12 mouse cellular contexts compared by ENCODE assay signal in the genomic region with DNA sequence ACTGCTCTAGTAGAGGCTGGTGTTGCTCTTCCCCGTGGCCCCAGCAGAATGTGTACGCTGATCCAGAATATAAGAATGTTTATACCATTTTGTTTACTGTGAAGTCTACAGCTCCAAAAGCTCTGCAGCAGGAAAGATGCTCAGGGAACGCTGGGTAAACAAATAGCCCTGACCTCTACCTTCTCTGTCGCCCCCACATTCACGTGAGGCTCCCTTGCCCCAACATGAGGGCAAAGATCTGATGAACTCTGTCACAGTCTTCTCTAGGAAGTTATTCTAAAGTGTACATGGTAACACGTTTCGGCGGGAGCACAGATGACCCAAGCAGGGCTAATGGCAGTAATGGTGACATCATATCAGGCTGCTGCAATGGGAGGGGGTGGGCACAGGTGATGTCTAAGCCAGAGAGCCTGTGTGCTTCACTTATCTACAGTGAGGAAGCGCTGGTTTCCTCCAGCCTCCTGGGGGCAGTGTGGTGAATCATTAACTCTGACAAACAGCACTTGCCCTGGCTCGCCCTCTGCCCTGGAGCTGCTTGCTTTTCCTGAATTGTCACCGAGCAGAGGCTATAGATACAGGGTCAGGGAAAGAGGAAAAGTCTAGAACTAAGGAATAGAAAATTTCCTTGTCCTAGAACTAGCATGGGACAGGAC. TPM values are rescaled to one million over a fixed set of nuclear protein-coding genes. Genes with fewer than 3 reads are reported as not detected.
A peak's percentile ranks its signal among the peaks of the same experiment; 100 is the strongest.
DNase-seq lines count a peak whose midpoint lies in the region; ATAC-seq lines count a peak whose summit lies in the region.
"Had no signal": no experiment of that assay in that cellular context is flagged by ENCODE, and none has a peak within 500 bp of the region (broad histone marks: within the 10 kb centered on the region; RNA-seq: fewer than 3 reads in every experiment).

No protein-coding gene starts in this region.

- H3K36me3 ChIP-seq in embryonic facial prominence, embryonic 10.5 days (replicated peaks) = peaks cover 6% of the 10 kb centered on the region; the same call in 1 of the 2 replicates
- peaks cover 12% of the 10 kb centered on the region for H3K36me3 ChIP-seq in midbrain, embryonic 16.5 days (ENCODE audit: control insufficient read depth, insufficient read depth, low read length)
- H3K36me3 ChIP-seq: limb, embryonic 15.5 days had no signal

- H3K4me1 ChIP-seq in embryonic facial prominence, embryonic 10.5 days = peaks cover 49% of the 10 kb centered on the region
- H3K4me1 ChIP-seq in midbrain, embryonic 16.5 days (ENCODE audit: control insufficient read depth, insufficient read depth, low read length) = peaks cover 8% of the 10 kb centered on the region

- peaks cover 17% of the 10 kb centered on the region for H3K27me3 ChIP-seq in embryonic facial prominence, embryonic 10.5 days (replicated peaks; ENCODE audit: low read depth, poor library complexity, severe bottlenecking)
- H3K27me3 ChIP-seq in midbrain, embryonic 16.5 days (ENCODE audit: control insufficient read depth, insufficient read depth, low read depth, low read length) = no peaks in the 10 kb centered on the region

- no peak for ATAC-seq in midbrain, embryonic 16.5 days

- DNase-seq in embryo, embryonic 10 days (ENCODE audit: low spot score) = peak; percentile 61
- DNase-seq in embryo, embryonic 9.5 days (ENCODE audit: extremely low spot score) = no peak
- DNase-seq in 416B (ENCODE audit: low read depth) (peak; percentile 8), liver (peak; percentile 66)
- DNase-seq in embryonic facial prominence, embryonic 10.5 days (ENCODE audit: low spot score) = peak; percentile 24
- no peak for DNase-seq in frontal cortex, postnatal 36 days (ENCODE audit: low spot score in 2 of 2)
- DNase-seq in heart, adult 8-10 months (ENCODE audit: low spot score) = no peak

- no peak overlapping the region for H3K27ac ChIP-seq in embryonic facial prominence, embryonic 10.5 days (replicated peaks)
- H3K27ac ChIP-seq in midbrain, embryonic 16.5 days (ENCODE audit: low read length) = no peak overlapping the region
- H3K27ac ChIP-seq: limb, embryonic 15.5 days had no signal

- no peak overlapping the region for H3K4me2 ChIP-seq in midbrain, embryonic 16.5 days (ENCODE audit: low read length)
- H3K4me2 ChIP-seq: limb, embryonic 15.5 days had no signal

- H3K9ac ChIP-seq in midbrain, embryonic 16.5 days (ENCODE audit: low read depth, low read length) = no peak overlapping the region
- H3K9ac ChIP-seq: limb, embryonic 15.5 days had no signal

- no peaks in the 10 kb centered on the region for H3K9me3 ChIP-seq in embryonic facial prominence, embryonic 10.5 days
- H3K9me3 ChIP-seq in midbrain, embryonic 16.5 days (replicated peaks; ENCODE audit: control insufficient read depth, low read length, poor library complexity, severe bottlenecking) = no peaks in the 10 kb centered on the region
- H3K9me3 ChIP-seq: limb, embryonic 15.5 days had no signal

- 56% methylated on average over 11 of the region's 11 CpGs for WGBS in embryonic facial prominence, embryonic 10.5 days
- 72% methylated on average over 11 of the region's 11 CpGs for WGBS in midbrain, embryonic 16.5 days

- no peak overlapping the region for H3K4me3 ChIP-seq in embryonic facial prominence, embryonic 10.5 days
- no peak overlapping the region for H3K4me3 ChIP-seq in midbrain, embryonic 16.5 days (ENCODE audit: low read depth, low read length)
- H3K4me3 ChIP-seq: limb, embryonic 15.5 days had no signal

RNA-seq across cellular contexts. Expression of a gene that starts 44.4 kb away (rescaled TPM):
- polyA plus RNA-seq in embryonic facial prominence, embryonic 10.5 days (2016; fragmentation: Nextera tagmentation; extraction: Ambion mirVana) = not detected in 2 replicates
- polyA plus RNA-seq in midbrain, embryonic 16.5 days (2015; fragmentation: Nextera tagmentation; extraction: Ambion mirVana) = not detected in 2 replicates
- total RNA-seq in heart, adult 8-10 months (2022) = not detected
- total RNA-seq: neutrophil, adult 5-6 weeks had no signal
- polyA plus RNA-seq: C2C12; limb, embryonic 15.5 days; thymus, postnatal 0 days had no signal

RNA-seq across cellular contexts. Expression of a gene that starts 56.4 kb away (rescaled TPM):
- not detected in 2 replicates for polyA plus RNA-seq in embryonic facial prominence, embryonic 10.5 days (2016; fragmentation: Nextera tagmentation; extraction: Ambion mirVana)
- polyA plus RNA-seq in midbrain, embryonic 16.5 days (2015; fragmentation: Nextera tagmentation; extraction: Ambion mirVana) = not detected in 2 replicates
- total RNA-seq in heart, adult 8-10 months (2022) = not detected
- total RNA-seq: neutrophil, adult 5-6 weeks had no signal
- polyA plus RNA-seq: C2C12; limb, embryonic 15.5 days had no signal

Comparison
In these comparisons a context has a peak if more than half of its experiments do, and no peak if none do; other contexts are left out.
1. DNase-seq: peak in embryo, embryonic 10 days (single experiment), 416B (single experiment), embryonic facial prominence, embryonic 10.5 days (single experiment) and liver (single experiment); none in embryo, embryonic 9.5 days (single experiment), frontal cortex, postnatal 36 days (0 of 2) and heart, adult 8-10 months (single experiment).